Mouse (Mus musculus): ENCODE data around the gene Slc2a5. TPM values are rescaled to one million over a fixed set of nuclear protein-coding genes. Genes with fewer than 3 reads are reported as not detected.

The Slc2a5 gene
- polyA plus RNA-seq, 1 experiment from 2014 or later, result 0.76 TPM

GRCm38 (mm10) chr4:150094463-150094789 is 24.7 kb upstream of the Slc2a5 start:
- Histone ChIP-seq H3K36me3 (ENCODE audit: control insufficient read depth, insufficient read depth, low read length) (no peaks in the 10 kb centered on the region), H3K4me2 (replicated peaks; ENCODE audit: low read depth) (no peak overlapping the region), H3K4me1 (replicated peaks; ENCODE audit: control insufficient read depth, insufficient read depth) (peaks cover 4% of the 10 kb centered on the region; the same call in 1 of the 2 replicates), H3K9ac (ENCODE audit: low read length) (no peak overlapping the region), H3K9me3 (ENCODE audit: control insufficient read depth, low read length) (no peaks in the 10 kb centered on the region), H3K27ac (replicated peaks) (peak overlapping the region; percentile 20; the same call in 1 of the 2 replicates), H3K4me3 (ENCODE audit: low read depth, low read length) (no peak overlapping the region), H3K27me3 (ENCODE audit: control insufficient read depth, insufficient read depth, low read length) (no peaks in the 10 kb centered on the region)
- TF ChIP-seq EP300 (optimal IDR thresholded peaks at IDR 0.05), result no peak
- no peak for TF ChIP-seq CTCF (IDR thresholded peaks at IDR 0.05; ENCODE audit: low read depth)
- 48% methylated on average over 5 of the region's 5 CpGs for WGBS
- DNase-seq (ENCODE audit: low spot score), result no peak
- ATAC-seq (ENCODE audit: low FRiP score, low TSS enrichment), result no peak

- TF ChIP-seq EP300 (optimal IDR thresholded peaks at IDR 0.05), result no peak
- no peak for TF ChIP-seq CTCF (IDR thresholded peaks at IDR 0.05; ENCODE audit: low read depth)
- Histone ChIP-seq H3K9ac (ENCODE audit: low read length) (no peak overlapping the region), H3K27ac (replicated peaks) (no peak overlapping the region), H3K4me3 (ENCODE audit: low read depth, low read length) (no peak overlapping the region), H3K9me3 (ENCODE audit: control insufficient read depth, low read length) (no peaks in the 10 kb centered on the region), H3K4me1 (replicated peaks; ENCODE audit: control insufficient read depth, insufficient read depth) (peaks cover 4% of the 10 kb centered on the region; the same call in 1 of the 2 replicates), H3K36me3 (ENCODE audit: control insufficient read depth, insufficient read depth, low read length) (no peaks in the 10 kb centered on the region; the same call in 1 of the 2 replicates), H3K27me3 (ENCODE audit: control insufficient read depth, insufficient read depth, low read length) (no peaks in the 10 kb centered on the region), H3K4me2 (replicated peaks; ENCODE audit: low read depth) (no peak overlapping the region)
- 66% methylated on average over 7 of the region's 7 CpGs for WGBS
- ATAC-seq (ENCODE audit: low FRiP score, low TSS enrichment) (no peak), DNase-seq (ENCODE audit: low spot score) (no peak)
These were observed 22.8 kb upstream of the Slc2a5 start for GRCm38 (mm10) chr4:150096309-150096708.

- no peak overlapping the region for H3K9ac ChIP-seq (ENCODE audit: low read length)
- no peaks in the 10 kb centered on the region for H3K27me3 ChIP-seq (ENCODE audit: control insufficient read depth, insufficient read depth, low read length)
- H3K9me3 ChIP-seq (ENCODE audit: control insufficient read depth, low read length), result no peaks in the 10 kb centered on the region
- no peak overlapping the region for H3K4me3 ChIP-seq (ENCODE audit: low read depth, low read length)
- no peak overlapping the region for H3K4me2 ChIP-seq (replicated peaks; ENCODE audit: low read depth)
- peaks cover 5% of the 10 kb centered on the region; the same call in 1 of the 2 replicates for H3K36me3 ChIP-seq (ENCODE audit: control insufficient read depth, insufficient read depth, low read length)
- DNase-seq (ENCODE audit: low spot score) (no peak), ATAC-seq (ENCODE audit: low FRiP score, low TSS enrichment) (no peak)
- 47% methylated on average over 4 of the region's 4 CpGs for WGBS
- TF ChIP-seq EP300 (optimal IDR thresholded peaks at IDR 0.05) (no peak), CTCF (IDR thresholded peaks at IDR 0.05; ENCODE audit: low read depth) (peak; percentile 32)
- H3K4me1 ChIP-seq (replicated peaks; ENCODE audit: control insufficient read depth, insufficient read depth), result peaks cover 4% of the 10 kb centered on the region; the same call in 1 of the 2 replicates
- H3K27ac ChIP-seq (replicated peaks), result no peak overlapping the region
These were observed 21.2 kb upstream of the Slc2a5 start for GRCm38 (mm10) chr4:150097847-150098246.

GRCm38 (mm10) chr4:150098880-150099279 is 20.2 kb upstream of the Slc2a5 start:
- Histone ChIP-seq H3K4me1 (replicated peaks; ENCODE audit: control insufficient read depth, insufficient read depth) (no peaks in the 10 kb centered on the region; the same call in 1 of the 2 replicates), H3K27me3 (ENCODE audit: control insufficient read depth, insufficient read depth, low read length) (no peaks in the 10 kb centered on the region), H3K4me3 (ENCODE audit: low read depth, low read length) (no peak overlapping the region), H3K36me3 (ENCODE audit: control insufficient read depth, insufficient read depth, low read length) (peaks cover 5% of the 10 kb centered on the region; the same call in 1 of the 2 replicates), H3K27ac (replicated peaks) (no peak overlapping the region), H3K4me2 (replicated peaks; ENCODE audit: low read depth) (no peak overlapping the region), H3K9ac (ENCODE audit: low read length) (no peak overlapping the region), H3K9me3 (ENCODE audit: control insufficient read depth, low read length) (no peaks in the 10 kb centered on the region)
- WGBS, result 15% methylated on average over 10 of the region's 10 CpGs
- DNase-seq (ENCODE audit: low spot score) (peak; percentile 60), ATAC-seq (ENCODE audit: low FRiP score, low TSS enrichment) (peak; percentile 66; the same call in 1 of the 2 replicates)
- TF ChIP-seq CTCF (IDR thresholded peaks at IDR 0.05; ENCODE audit: low read depth), result peak; percentile 99
- no peak for TF ChIP-seq EP300 (optimal IDR thresholded peaks at IDR 0.05)

- 95% methylated on average over 7 of the region's 7 CpGs for WGBS
- no peak overlapping the region for H3K9ac ChIP-seq (ENCODE audit: low read length)
- H3K4me1 ChIP-seq (replicated peaks; ENCODE audit: control insufficient read depth, insufficient read depth), result no peaks in the 10 kb centered on the region
- TF ChIP-seq CTCF (IDR thresholded peaks at IDR 0.05; ENCODE audit: low read depth) (no peak), EP300 (optimal IDR thresholded peaks at IDR 0.05) (no peak)
- no peak for ATAC-seq (ENCODE audit: low FRiP score, low TSS enrichment)
- no peak overlapping the region for H3K4me2 ChIP-seq (replicated peaks; ENCODE audit: low read depth)
- no peaks in the 10 kb centered on the region for H3K27me3 ChIP-seq (ENCODE audit: control insufficient read depth, insufficient read depth, low read length)
- H3K36me3 ChIP-seq (ENCODE audit: control insufficient read depth, insufficient read depth, low read length), result peaks cover 5% of the 10 kb centered on the region; the same call in 1 of the 2 replicates
- no peak for DNase-seq (ENCODE audit: low spot score)
- H3K27ac ChIP-seq (replicated peaks), result no peak overlapping the region
- H3K4me3 ChIP-seq (ENCODE audit: low read depth, low read length), result no peak overlapping the region
- H3K9me3 ChIP-seq (ENCODE audit: control insufficient read depth, low read length), result no peaks in the 10 kb centered on the region
These were observed 16.3 kb upstream of the Slc2a5 start for GRCm38 (mm10) chr4:150102822-150103221.

GRCm38 (mm10) chr4:150105671-150106070 is 13.4 kb upstream of the Slc2a5 start:
- Histone ChIP-seq H3K27me3 (ENCODE audit: control insufficient read depth, insufficient read depth, low read length) (no peaks in the 10 kb centered on the region), H3K36me3 (ENCODE audit: control insufficient read depth, insufficient read depth, low read length) (peaks cover 5% of the 10 kb centered on the region; the same call in 1 of the 2 replicates), H3K27ac (replicated peaks) (no peak overlapping the region), H3K4me3 (ENCODE audit: low read depth, low read length) (no peak overlapping the region), H3K9ac (ENCODE audit: low read length) (no peak overlapping the region), H3K4me2 (replicated peaks; ENCODE audit: low read depth) (no peak overlapping the region), H3K4me1 (replicated peaks; ENCODE audit: control insufficient read depth, insufficient read depth) (no peaks in the 10 kb centered on the region), H3K9me3 (ENCODE audit: control insufficient read depth, low read length) (no peaks in the 10 kb centered on the region)
- DNase-seq (ENCODE audit: low spot score) (peak; percentile 44), ATAC-seq (ENCODE audit: low FRiP score, low TSS enrichment) (0 out of 2 replicates have a peak, but pooled peaks have one; percentile 33)
- TF ChIP-seq EP300 (optimal IDR thresholded peaks at IDR 0.05), result no peak
- no peak for TF ChIP-seq CTCF (IDR thresholded peaks at IDR 0.05; ENCODE audit: low read depth)
- WGBS, result 35% methylated on average over 7 of the region's 7 CpGs

Measured in stomach, postnatal 0 days (tissue).